Mouse (Mus musculus) erythroblast, embryonic 14.5 days (primary cell): Measurements from ENCODE around the gene Fkbp7.

Experiments
- GATA1 ChIP-seq: IDR thresholded peaks from 2 replicates; pipeline ENCODE4 v1.6.1; 2012; ENCODE audit warnings: low read length, inconsistent platforms, mixed read lengths
- TAL1 ChIP-seq: IDR thresholded peaks from 3 replicates; pipeline ENCODE4 v1.6.1; 2012; ENCODE audit warnings: low read length, inconsistent platforms, mixed read lengths

GRCm38 (mm10) chr2:76618078-76618477 is 54.8 kb downstream of the Fkbp7 start:
- TF ChIP-seq GATA1 = no peak
- TF ChIP-seq TAL1 = no peak
